Mouse (Mus musculus) spleen, postnatal 10 days (tissue): Measurements from ENCODE around the gene Bcas1.

Source experiments
- DNase-seq, 2 experiments: peaks; one replicate each; pipeline ENCODE4 v3.0.0; 2021 to 2022; ENCODE audit warnings: low spot score in 2 of 2

Gene Bcas1

DNA sequence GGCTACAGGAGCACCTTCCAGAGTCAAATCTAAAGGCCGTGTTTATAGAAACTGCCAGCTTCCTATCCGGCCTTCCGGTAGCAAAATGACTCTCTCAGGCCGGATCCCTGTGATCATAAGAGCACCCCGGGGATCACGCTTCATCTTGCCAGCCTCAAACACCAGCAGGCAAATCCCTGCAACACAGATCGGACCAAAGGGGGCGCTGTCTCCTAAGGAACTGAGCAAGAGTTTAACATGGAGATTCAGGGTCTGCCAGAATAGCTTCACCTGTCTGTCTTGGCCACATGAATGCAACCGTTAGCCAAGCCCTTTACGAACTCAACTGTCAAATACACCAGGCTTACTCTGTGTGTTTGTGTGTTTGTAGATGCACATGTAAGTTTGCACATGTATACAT, 8.9 kb downstream of the Bcas1 start:
- peak in 1 of 2 experiments; percentile 44 for DNase-seq

DNA sequence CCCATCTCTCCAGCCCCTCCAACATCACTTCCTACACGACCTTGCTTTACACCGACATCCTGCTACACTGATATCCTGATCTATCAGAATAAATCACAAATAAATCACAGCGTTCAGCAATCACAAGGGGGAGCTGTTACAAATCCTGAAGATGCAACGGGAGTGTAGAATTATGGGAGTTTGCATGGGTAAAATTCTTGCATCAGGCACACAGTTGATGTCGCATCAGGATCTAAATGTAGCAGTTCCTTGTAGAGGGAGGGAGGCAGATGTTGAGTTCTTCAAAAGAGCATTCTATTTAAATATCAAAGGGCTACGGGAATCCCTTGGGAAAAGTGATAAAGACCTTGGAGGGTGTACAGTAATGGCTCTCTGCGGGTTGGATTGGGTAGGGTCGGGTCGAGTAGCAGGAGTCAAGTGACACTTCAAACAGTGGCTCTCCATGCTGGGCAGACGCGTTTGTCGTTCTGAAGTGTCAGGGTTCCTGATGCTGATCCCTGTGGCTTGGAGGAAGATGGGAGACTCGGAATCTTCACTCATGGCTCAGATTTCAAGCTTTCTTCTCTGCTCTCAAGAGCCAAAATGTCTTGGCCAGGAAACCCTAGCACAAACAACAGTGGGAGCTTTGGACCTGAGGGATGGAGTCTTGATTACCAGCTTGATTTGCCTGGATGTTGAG, 16.0 kb downstream of the Bcas1 start:
- no peak for DNase-seq

DNA sequence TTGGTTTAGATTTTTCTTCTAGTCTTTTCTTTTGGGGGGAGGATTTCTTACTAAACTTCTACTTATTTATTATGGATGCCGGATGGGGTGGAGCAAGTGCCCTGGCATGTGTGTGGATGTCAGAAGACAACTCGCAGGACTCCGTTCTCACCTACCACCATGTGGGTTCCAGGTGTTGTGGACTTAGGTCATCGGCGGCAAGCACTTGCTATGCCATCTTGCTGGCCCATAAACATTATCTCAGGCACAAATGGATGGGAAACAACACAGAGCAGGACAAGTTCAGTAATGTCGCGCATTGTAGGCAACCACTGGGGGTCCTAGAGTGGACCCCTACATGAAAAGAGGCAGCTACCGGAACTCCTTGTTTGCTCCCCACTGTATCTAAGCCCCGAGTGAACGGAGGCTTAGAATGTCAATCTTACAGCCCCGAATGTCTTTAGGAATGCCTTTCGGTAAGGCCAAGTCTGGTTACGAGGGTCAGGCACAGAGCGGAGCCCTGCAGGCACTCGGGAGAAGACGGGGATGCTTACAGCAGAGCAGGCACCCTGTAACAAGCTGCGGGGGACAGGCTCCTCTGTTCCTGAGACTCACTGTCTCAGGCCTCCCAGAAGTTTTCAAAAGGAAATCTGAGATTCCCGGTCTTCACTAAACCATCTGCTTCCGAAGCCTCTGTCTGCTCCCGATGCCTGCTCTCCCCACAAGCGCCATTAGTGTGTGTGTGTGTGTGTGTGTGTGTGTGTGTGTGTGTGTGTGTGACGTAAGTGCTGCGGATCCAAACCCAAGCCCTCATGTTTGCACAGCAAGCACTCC, 16.8 kb downstream of the Bcas1 start:
- no peak for DNase-seq

DNA sequence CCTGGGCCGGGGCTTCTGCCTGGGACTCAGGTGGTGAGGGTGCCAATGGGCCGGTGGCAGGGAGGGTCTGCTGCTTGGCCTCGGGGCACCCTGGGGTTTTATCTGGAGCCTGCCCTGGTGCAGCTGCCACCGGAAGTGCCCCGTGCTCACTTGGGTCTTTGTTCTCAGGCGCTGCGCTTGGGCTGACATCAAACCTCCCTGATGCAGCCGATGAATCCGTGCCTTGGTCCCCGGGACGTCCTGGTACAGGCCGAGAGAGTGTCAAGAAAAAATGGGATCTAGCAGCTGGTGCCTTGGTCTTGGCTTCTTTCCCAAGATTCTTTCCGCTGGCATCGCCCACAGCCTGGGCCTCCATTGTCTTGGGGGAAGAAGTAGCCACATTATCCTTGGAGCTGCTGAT, 21.2 kb downstream of the Bcas1 start:
- no peak for DNase-seq

DNA sequence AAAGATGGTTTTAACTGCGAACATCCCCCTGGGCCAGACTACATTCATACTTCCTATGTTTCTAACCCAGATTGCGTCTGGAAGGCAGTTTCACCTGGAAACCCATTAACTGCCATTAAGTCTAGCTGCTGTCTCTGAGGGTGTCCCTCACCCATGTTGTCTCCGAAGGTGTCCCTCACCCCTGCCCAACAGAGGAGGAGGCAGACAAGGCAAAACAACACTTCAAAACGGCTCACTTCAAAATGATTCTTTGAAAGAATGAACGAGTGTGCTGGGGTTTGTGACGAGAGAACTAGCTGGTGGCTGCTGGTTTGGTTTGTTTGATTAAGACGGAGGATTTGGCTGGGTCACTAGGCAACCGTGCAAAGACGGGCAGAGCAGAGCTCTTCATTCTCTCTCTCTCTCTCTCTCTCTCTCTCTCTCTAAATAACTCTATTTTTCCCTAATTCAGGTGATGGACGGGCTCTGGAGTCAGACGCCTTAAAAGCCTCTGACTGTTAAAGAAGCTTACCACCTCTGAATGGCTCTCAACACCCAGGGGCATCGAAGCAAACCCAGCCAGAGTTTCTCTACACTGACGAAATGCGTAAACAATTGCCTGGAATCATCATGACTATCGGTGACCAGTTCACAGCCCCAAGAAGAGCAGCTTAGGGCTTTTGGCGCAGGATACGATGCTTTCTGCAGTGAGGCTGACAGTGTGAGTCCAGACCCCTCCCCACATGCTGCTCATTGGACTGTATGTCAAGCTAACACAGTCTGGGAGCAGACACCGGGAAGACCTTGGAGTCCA, 22.7 kb downstream of the Bcas1 start:
- DNase-seq: no peak

DNA sequence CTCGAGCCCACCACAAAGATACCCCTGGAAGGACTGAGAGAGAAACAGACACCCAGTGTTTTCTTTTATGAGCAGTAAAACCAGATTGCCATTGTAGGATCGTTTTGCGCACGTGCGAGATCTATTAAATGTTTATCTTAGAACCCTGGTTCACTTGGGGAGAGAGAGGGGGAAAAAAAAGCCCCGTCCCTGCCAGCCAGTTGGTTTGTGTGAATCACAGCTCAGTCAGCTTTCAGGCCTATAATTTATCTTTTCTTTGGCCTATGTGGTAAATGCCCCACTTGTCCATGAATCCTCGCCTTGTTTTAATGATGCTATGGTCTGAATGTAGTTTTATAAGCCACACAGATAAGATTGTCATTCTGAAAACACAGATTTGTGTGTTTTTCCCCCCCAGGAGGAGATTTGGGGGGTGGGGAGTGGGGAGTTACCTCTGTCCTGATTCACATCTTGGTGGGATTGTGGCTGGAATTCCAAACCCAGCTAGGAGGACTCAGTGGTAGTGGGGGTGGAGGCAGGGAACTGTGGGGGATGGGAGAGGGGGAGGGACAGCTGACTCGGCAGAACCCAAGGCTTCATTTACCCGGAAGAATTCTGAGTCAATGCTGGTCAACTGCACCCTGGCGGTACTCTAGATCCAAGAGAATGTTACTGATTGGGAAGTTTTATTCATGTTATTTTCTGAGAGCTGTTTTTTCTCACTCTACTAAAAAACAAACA, 23.8 kb downstream of the Bcas1 start:
- DNase-seq: no peak

DNA sequence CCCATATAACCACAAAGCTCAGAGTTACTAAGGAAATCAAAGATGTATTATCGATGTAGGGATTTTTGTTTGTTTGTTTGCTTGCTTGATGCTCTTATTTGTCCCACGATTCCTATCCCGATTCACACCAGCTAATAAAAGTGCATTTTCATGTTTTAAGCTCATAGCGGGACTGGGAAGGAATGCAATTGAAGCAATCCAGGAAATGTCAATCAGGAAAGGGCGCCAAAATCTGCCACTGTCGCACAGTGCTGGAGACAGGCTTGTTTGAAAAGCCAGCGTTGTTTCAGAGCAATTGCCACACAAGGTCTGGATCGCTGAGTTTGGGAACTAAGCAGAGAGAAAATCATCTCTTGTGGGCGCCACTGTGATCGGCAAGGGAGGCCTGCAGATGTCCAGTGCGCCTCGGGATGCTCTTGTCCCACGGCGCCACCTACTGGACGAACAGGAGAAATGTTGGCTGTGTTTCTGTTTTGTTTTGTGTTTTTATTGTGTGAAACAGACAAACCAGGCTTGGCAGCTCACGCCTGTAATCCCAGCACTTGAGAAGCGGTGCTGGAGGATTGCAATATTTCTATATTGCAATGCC, 26.3 kb downstream of the Bcas1 start:
- DNase-seq: peak; percentile 35 to 75

DNA sequence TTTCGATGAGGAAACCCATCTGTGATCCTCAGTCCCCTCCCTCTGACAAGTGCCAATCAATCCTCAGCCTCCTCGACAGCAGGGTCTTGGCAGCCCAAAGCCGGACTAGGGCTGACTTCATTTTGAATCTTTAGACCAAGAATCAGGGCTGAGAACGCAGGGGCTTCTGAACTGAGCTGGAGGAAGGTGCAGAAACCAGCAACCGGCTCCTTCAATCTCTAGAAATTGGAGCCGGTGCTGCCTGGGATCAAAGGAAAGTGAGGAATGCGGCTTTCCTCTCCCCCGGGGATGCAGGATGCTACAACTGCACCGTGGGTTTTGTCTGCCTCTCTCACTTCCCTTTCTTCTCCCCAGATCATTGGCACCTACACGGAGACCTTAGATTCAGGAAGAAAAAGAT, 27.0 kb downstream of the Bcas1 start:
- no peak for DNase-seq

DNA sequence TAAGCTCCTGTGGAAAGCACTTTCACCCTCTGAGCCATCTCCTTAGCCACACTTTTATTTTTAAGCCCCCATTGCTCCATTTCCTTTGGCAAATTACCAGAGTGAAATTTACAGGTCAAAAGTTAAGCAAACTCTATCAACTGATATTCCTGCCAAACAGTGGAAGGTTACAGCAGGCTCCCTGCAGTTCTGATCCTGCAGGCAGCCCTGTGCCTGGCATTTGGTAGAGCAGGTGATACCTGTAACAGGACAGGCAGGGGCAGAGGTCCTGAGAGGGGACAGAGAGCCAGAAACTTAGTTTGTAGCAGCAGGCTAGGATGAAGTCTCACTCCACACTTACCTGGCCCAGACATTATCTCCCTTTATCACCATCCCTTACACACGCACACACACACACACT, 35.7 kb downstream of the Bcas1 start:
- no peak for DNase-seq

DNA sequence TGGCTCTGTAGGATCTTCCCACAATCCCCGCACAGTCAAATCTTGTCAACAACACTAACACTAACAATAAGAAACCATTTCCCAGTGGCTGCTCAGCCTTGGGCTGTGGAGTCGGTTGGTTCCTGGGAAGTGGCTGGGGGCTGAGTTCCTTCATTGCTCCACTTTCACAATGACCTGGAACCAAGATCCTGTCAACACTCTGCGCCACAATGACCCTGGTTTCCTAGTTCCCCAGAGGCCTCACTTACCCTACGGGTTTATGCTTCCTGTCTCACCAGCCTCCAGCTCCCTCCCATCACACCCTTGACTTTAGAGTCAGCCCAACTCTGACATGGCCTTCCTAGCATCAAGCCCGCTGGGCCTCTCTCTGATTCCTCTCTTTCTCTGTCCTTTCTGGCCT, 39.3 kb downstream of the Bcas1 start:
- DNase-seq: no peak

DNA sequence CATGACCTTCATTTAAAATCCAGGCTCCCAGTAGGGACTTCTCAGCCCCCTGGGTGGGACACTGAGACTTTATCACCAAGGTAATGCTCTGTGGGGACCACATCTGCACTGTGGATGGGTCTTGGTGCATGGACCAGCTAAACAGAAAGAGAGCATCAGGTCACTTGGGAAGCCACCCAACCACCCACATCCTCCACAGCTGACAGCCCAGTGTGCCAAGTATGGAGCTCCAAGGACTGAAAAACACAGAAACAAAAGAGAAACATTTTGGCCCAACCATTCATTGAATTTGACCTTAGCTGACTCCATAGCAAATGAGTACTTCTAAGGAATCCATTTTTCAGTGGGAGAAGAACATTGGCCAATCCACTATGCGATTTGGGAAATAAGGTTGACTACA, 42.1 kb downstream of the Bcas1 start:
- no peak for DNase-seq

DNA sequence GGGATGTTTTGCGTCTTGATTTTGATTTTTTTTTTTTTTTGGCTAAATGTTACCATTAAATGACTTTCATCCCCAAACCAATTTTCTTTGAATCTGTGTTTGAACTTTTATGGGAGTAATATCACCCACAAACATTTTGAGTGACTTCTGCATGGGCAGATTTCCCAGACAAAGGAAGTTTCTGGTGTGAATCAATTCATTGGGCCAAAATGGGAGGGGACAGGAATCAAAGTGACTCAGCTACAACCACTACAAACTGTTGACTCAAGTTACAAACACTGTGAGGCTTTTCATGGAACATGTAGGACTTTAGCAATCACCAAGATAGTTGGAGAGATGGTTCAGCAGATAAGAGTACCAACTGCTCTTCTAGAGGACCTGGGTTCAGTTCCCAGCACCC, 42.9 kb downstream of the Bcas1 start:
- DNase-seq: no peak

DNA sequence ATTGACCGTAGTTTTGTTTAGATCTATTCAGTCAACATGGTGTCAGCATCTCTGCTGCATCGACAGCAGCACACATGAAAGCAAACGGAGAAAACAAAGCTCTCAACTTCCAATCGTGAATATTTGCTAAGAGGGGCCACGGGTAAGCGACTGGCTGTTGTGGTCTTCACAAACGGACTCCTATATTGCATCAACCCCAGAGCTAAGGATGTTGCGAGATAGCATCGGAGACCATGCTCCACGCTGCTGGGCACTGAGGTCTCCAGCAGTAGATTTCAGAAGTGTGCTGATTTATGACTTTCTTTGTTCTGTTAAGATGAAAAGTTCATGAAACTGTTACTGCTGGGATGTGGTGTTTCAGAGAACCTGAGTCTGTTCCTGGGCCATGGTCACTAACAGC, 54.3 kb downstream of the Bcas1 start:
- no peak for DNase-seq

DNA sequence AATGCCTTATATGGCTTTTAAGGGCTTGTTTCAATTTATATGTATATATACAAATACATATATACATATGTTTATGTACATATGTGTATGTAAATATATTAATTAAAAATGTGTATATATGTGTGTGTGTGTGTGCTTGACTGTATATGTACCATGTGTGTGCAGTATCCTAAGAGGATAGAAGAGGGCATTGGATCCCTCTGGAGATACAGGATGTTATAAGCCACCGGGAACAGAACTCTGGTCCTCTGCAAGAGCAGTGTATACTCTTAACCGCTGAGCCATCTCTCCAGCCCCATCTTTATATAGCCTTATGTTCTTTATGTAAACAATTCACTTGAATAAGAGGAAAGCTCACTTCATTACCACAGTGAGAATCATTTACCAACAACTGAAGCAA, 62.0 kb downstream of the Bcas1 start:
- no peak for DNase-seq

DNA sequence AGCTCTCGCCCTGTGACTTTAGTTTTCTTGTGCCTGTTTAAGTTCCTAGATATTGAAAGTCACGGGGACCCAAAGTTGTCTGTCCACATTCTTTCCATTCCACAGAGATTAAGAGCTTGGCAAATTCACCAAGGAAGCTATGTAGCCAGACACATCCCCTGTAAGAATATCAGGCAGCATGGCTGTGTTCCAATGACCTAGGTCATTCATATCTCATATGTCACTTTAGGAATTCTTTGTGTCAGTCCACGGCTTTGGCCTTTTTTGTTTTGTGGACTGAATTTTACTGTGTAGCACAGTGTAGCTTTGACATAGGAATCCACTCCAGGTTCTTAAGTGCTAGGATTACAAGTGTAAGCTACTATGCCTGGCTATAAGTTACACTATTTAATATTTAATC, 62.4 kb downstream of the Bcas1 start:
- DNase-seq: no peak

DNA sequence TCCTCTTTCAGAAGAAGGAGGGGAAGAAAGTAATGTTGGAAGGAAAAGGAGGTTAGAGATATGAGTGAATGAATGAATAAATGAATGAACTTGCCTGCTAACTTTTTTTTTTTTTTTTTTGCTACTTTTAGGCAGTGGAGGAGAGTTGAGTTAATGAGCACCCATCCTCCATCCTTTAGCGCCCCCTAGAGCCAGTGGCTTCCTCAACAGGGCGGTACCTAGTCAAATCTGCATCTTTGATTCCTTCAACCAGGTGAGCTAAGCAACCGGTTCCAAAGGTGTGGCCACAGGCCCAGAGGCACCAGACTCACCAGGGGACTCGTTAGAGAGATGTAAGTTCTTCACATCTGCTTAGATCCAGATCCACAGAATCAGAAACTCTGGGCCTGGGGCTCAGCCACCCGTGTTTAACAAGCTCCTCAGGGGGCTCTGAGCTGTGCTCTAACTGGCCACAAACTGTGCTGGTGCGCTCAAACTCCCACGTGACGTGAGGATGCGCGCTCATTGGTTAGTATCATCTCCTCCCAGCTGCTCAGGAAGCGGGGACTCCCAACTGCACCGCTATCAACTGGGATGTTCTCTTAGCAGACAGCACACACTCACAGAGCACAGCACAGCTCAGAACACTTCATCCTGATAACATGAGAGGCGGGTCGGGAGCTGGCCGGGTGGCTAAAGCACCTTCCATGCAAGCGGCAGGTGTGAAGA, 70.8 kb downstream of the Bcas1 start:
- peak in 1 of 2 experiments; percentile 66 for DNase-seq

DNA sequence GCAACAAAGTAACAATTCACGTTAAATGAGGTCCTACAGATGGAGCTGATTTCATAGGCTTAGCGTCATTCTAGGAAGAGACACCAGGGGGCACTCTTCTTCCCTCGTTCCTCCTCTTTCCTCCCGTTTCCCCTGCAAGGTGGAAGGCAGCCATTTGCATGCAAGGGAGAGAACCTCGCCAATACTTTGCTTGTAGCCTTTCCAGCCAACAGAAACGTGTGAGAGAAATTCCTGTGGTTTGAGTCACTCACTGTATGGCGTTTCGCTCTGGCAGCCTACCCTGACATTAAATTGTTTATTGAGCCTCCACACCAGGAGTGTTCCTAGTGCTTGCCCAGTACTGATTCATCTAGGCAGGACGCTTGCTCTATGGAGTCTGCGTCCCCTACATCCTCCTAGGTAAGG, 72.7 kb downstream of the Bcas1 start:
- DNase-seq: peak in 1 of 2 experiments; percentile 54

DNA sequence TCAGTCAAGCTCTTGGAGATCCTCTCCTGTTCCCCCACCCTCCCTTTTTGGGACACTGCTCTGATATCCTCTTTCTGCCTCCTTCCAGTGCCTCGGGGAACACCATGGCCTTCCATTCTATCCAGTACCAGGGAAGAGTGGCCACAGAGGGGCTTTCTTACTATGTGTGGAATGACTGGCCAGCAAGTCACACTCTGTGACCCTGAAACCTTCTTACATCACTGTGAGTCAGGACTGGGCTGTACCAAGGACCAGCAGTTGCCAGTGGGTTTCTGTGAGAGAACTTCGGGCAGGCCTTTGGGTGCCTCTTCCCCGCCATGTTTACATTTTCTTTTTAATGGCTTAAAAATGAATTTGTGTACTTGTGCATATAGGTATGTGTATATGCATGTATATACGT, 75.4 kb downstream of the Bcas1 start:
- no peak for DNase-seq

DNA sequence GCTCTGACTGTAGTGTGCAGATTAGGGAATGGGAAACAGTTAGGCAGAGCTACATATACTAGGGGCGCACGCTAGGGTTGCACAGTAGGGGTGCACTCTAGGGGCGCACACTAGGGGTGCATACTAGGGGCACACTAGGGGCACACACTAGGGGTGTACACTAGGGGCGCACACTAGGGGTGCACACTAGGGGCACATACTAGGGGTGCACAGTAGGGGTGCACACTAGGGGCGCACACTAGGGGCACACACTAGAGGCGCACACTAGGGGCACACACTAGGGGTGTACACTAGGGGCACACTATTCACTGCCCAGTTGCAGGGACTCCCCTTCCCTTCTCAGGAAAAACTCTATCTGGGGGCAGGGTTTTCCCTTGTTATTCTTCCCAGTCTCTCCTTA, 75.8 kb downstream of the Bcas1 start:
- no peak for DNase-seq

DNA sequence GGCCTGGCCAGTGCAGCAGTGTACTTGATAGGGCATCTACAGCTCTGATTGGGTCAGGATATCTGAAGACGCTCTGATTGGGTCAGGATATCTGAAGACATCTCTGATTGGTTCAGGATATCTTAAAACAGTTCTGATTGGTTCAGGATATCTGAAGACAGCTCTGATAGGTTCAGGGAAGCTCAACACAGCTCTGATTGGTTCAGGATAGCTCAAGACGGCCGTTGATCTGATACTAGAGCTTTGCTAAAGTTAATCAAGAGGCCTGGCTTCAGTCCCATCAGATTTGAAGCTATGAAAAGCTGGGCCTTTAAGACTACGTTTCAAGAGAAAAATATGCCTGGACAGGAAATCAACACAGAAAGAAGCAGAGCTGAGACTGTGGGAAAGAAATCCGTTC, 77.9 kb downstream of the Bcas1 start:
- no peak for DNase-seq

DNA sequence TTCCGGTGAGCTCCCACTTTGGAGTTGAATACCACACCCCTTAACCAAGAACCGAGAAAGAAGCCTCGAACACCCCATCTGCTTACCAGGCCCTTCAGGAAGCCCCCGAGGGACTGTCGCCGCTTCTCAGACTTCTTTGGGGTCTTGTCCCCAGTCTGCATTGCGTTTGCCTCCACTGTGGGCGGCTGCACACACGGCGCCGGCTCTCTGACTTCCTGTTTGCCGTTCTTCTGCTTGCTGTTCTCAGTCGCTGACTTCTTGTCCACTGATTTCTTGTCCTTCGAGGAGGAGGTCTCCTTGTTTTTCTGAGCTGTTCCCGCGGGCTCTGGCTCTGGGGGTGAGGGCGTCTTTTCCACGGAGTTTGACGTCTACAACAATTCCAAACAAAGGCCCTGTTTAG, 78.5 kb downstream of the Bcas1 start:
- DNase-seq: no peak
